Mouse (Mus musculus): ENCODE measurements at regions not wholly inside any gene's neighbourhood (a gene's known extent, or its start where the extent isn't known, plus 50 kb on each side); places are given as distances from the start of the nearest gene placed in this dataset.

GRCm38 (mm10) chr7:72696736-72697135 is 390.3 kb upstream of the Mctp2 start:
- Histone ChIP-seq H3K36me3 (ENCODE audit: control insufficient read depth, insufficient read depth, low read length) (no peaks in the 10 kb centered on the region), H3K4me1 (ENCODE audit: control insufficient read depth, insufficient read depth, low read length) (no peaks in the 10 kb centered on the region), H3K27ac (replicated peaks; ENCODE audit: insufficient read depth, low read depth, low read length) (no peak overlapping the region), H3K79me2 (ENCODE audit: control insufficient read depth, insufficient read depth, low read length) (no peaks in the 10 kb centered on the region), H3K9ac (ENCODE audit: low read depth, low read length) (no peak overlapping the region), H3K4me3 (ENCODE audit: insufficient read depth, low read depth, low read length) (no peak overlapping the region), H3K27me3 (ENCODE audit: control insufficient read depth, insufficient read depth, low read length) (no peaks in the 10 kb centered on the region)
- WGBS = 76% methylated on average over 3 of the region's 3 CpGs
- no peak for DNase-seq (ENCODE audit: extremely low read depth, low read depth, low spot score)
- TF ChIP-seq CTCF (IDR thresholded peaks at IDR 0.05; ENCODE audit: low read depth, low read length) (no peak), POLR2A (IDR thresholded peaks at IDR 0.05; ENCODE audit: extremely low read depth, insufficient read depth, low read length) (no peak)

- no peak for DNase-seq (ENCODE audit: extremely low read depth, low read depth, low spot score)
- no peaks in the 10 kb centered on the region for H3K36me3 ChIP-seq (ENCODE audit: control insufficient read depth, insufficient read depth, low read length)
- no peaks in the 10 kb centered on the region for H3K27me3 ChIP-seq (ENCODE audit: control insufficient read depth, insufficient read depth, low read length)
- no peak overlapping the region for H3K27ac ChIP-seq (replicated peaks; ENCODE audit: insufficient read depth, low read depth, low read length)
- H3K9ac ChIP-seq (ENCODE audit: low read depth, low read length) = no peak overlapping the region
- H3K4me3 ChIP-seq (ENCODE audit: insufficient read depth, low read depth, low read length) = no peak overlapping the region
- TF ChIP-seq POLR2A (IDR thresholded peaks at IDR 0.05; ENCODE audit: extremely low read depth, insufficient read depth, low read length) (no peak), CTCF (IDR thresholded peaks at IDR 0.05; ENCODE audit: low read depth, low read length) (no peak)
- WGBS = 76% methylated on average over 5 of the region's 5 CpGs
- H3K4me1 ChIP-seq (ENCODE audit: control insufficient read depth, insufficient read depth, low read length) = no peaks in the 10 kb centered on the region
- H3K79me2 ChIP-seq (ENCODE audit: control insufficient read depth, insufficient read depth, low read length) = no peaks in the 10 kb centered on the region
Observed at GRCm38 (mm10) chr7:72703652-72704341, 397.4 kb upstream of the Mctp2 start.

GRCm38 (mm10) chr7:72711193-72712131 is 405.1 kb upstream of the Mctp2 start:
- Histone ChIP-seq H3K9ac (ENCODE audit: low read depth, low read length) (no peak overlapping the region), H3K4me1 (ENCODE audit: control insufficient read depth, insufficient read depth, low read length) (no peaks in the 10 kb centered on the region), H3K79me2 (ENCODE audit: control insufficient read depth, insufficient read depth, low read length) (no peaks in the 10 kb centered on the region), H3K27ac (replicated peaks; ENCODE audit: insufficient read depth, low read depth, low read length) (no peak overlapping the region), H3K4me3 (ENCODE audit: insufficient read depth, low read depth, low read length) (no peak overlapping the region), H3K36me3 (ENCODE audit: control insufficient read depth, insufficient read depth, low read length) (no peaks in the 10 kb centered on the region), H3K27me3 (ENCODE audit: control insufficient read depth, insufficient read depth, low read length) (no peaks in the 10 kb centered on the region)
- TF ChIP-seq POLR2A (IDR thresholded peaks at IDR 0.05; ENCODE audit: extremely low read depth, insufficient read depth, low read length) = no peak
- no peak for TF ChIP-seq CTCF (IDR thresholded peaks at IDR 0.05; ENCODE audit: low read depth, low read length)
- WGBS = 72% methylated on average over 8 of the region's 8 CpGs
- DNase-seq (ENCODE audit: extremely low read depth, low read depth, low spot score) = no peak

- no peaks in the 10 kb centered on the region for H3K79me2 ChIP-seq (ENCODE audit: control insufficient read depth, insufficient read depth, low read length)
- H3K27ac ChIP-seq (replicated peaks; ENCODE audit: insufficient read depth, low read depth, low read length) = no peak overlapping the region
- H3K4me1 ChIP-seq (ENCODE audit: control insufficient read depth, insufficient read depth, low read length) = no peaks in the 10 kb centered on the region
- H3K4me3 ChIP-seq (ENCODE audit: insufficient read depth, low read depth, low read length) = no peak overlapping the region
- H3K36me3 ChIP-seq (ENCODE audit: control insufficient read depth, insufficient read depth, low read length) = no peaks in the 10 kb centered on the region
- no peak overlapping the region for H3K9ac ChIP-seq (ENCODE audit: low read depth, low read length)
- TF ChIP-seq POLR2A (IDR thresholded peaks at IDR 0.05; ENCODE audit: extremely low read depth, insufficient read depth, low read length) (no peak), CTCF (IDR thresholded peaks at IDR 0.05; ENCODE audit: low read depth, low read length) (no peak)
- H3K27me3 ChIP-seq (ENCODE audit: control insufficient read depth, insufficient read depth, low read length) = no peaks in the 10 kb centered on the region
- 61% methylated on average over 5 of the region's 5 CpGs for WGBS
- no peak for DNase-seq (ENCODE audit: extremely low read depth, low read depth, low spot score)
Observed at GRCm38 (mm10) chr7:72715401-72715800, 409.0 kb upstream of the Mctp2 start.

- peak; percentile 21 for DNase-seq (ENCODE audit: extremely low read depth, low read depth, low spot score)
- Histone ChIP-seq H3K27ac (replicated peaks; ENCODE audit: insufficient read depth, low read depth, low read length) (no peak overlapping the region), H3K27me3 (ENCODE audit: control insufficient read depth, insufficient read depth, low read length) (no peaks in the 10 kb centered on the region), H3K9ac (ENCODE audit: low read depth, low read length) (no peak overlapping the region), H3K79me2 (ENCODE audit: control insufficient read depth, insufficient read depth, low read length) (no peaks in the 10 kb centered on the region), H3K36me3 (ENCODE audit: control insufficient read depth, insufficient read depth, low read length) (no peaks in the 10 kb centered on the region), H3K4me3 (ENCODE audit: insufficient read depth, low read depth, low read length) (no peak overlapping the region), H3K4me1 (ENCODE audit: control insufficient read depth, insufficient read depth, low read length) (no peaks in the 10 kb centered on the region)
- 14% methylated on average over 1 of the region's 1 CpGs for WGBS
- no peak for TF ChIP-seq CTCF (IDR thresholded peaks at IDR 0.05; ENCODE audit: low read depth, low read length)
- no peak for TF ChIP-seq POLR2A (IDR thresholded peaks at IDR 0.05; ENCODE audit: extremely low read depth, insufficient read depth, low read length)
Observed at GRCm38 (mm10) chr7:72716051-72716450, 409.6 kb upstream of the Mctp2 start.
